Mouse (Mus musculus) hindbrain, embryonic 10.5 days (tissue): ENCODE data around the gene Nubp2. TPM values are rescaled to one million over a fixed set of nuclear protein-coding genes. Genes with fewer than 3 reads are reported as not detected.
A peak's percentile ranks its signal among the peaks of the same experiment; 100 is the strongest.

Source experiments
- DNase-seq: peaks from one replicate; pipeline ENCODE4 v3.0.0-alpha.2; 2017; ENCODE audit warnings: low spot score
- H3K27ac ChIP-seq: fragments of 300-500 bp; sonication (generic); 2 replicates; pipeline ENCODE4 v1.5.1; 2016; ENCODE audit warnings: mild to moderate bottlenecking, moderate library complexity
- H3K27me3 ChIP-seq: fragments of 300-500 bp; sonication (generic); 2 replicates; pipeline ENCODE4 v1.6.1; 2016; ENCODE audit warnings: mild to moderate bottlenecking; ENCODE audit not compliant: poor library complexity, insufficient read depth, severe bottlenecking
- H3K36me3 ChIP-seq: fragments of 300-500 bp; sonication (generic); 2 replicates; pipeline ENCODE4 v1.6.1; 2016; ENCODE audit warnings: mild to moderate bottlenecking, moderate library complexity
- H3K4me1 ChIP-seq: fragments of 300-500 bp; sonication (generic); replicated peaks from 2 replicates; pipeline ENCODE4 v1.6.1; 2016; ENCODE audit warnings: mild to moderate bottlenecking
- H3K4me3 ChIP-seq: fragments of 300-500 bp; sonication (generic); 2 replicates; pipeline ENCODE4 v1.5.1; 2016; ENCODE audit warnings: mild to moderate bottlenecking, moderate library complexity
- H3K9me3 ChIP-seq: fragments of 300-500 bp; sonication (generic); 2 replicates; pipeline ENCODE4 v1.6.1; 2016; ENCODE audit warnings: mild to moderate bottlenecking, moderate library complexity
- WGBS: fragments of 180-500 bp; shearing (Covaris S2); methylation state at CpG from one replicate; pipeline ENCODE4 v1.1.7; 2016; 5-methylcytosine and 5-hydroxymethylcytosine counted together
- polyA plus RNA-seq: library from polyadenylated mRNA; unstranded; fragments of >200 nt; fragmentation: Nextera tagmentation; extraction: Ambion mirVana; gene quantifications from 2 replicates; pipeline ENCODE4 v1.2.1, GENCODE M21; 2016

Gene Nubp2
- polyA plus RNA-seq, 1 experiment from 2014 or later: 95.5 TPM

DNA sequence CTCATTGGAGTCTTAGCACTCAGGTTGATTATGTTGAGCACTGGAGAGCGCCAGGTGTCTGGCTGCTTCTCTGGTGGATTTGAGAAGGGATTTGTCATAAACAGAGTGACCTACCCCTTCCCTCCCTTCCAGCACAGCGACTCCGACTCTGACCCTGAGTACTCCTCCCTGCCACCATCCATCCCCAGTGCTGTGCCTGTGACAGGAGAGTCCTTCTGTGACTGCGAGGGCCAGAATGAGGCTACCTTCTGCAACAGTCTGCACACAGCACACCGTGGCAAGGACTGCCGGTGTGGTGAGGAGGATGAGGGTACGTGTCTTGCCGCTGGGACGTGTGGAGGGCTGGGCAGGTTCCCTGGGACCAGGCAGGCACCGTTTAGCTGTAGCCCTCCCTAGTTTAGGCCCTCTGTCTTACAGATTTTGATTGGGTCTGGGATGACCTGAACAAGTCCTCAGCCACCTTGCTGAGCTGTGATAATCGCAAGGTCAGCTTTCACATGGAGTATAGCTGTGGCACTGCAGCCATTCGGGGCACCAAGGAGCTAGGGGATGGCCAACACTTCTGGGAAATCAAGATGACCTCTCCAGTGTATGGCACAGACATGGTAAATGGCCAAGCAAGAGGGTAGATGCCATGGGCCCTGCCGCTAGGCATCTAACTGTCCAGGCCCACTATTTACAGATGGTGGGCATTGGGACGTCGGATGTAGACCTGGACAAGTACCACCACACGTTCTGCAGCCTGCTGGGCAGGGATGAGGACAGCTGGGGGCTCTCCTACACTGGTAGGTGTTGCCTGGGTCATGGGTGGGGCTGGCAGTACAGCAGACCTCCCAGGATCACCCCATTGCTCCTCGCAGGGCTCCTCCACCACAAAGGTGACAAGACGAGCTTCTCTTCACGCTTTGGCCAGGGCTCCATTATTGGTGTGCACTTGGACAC, 4.3 kb upstream of the Nubp2 start:
- H3K4me3 ChIP-seq: 0 out of 2 replicates have a peak overlapping the region, but pooled peaks have one; percentile 3
- no peak overlapping the region for H3K27ac ChIP-seq
- no peaks in the 10 kb centered on the region for H3K27me3 ChIP-seq
- WGBS: 91% methylated on average over 19 of the region's 19 CpGs
- peaks cover 51% of the 10 kb centered on the region for H3K36me3 ChIP-seq
- H3K4me1 ChIP-seq: peaks cover 39% of the 10 kb centered on the region
- H3K9me3 ChIP-seq: no peaks in the 10 kb centered on the region
- DNase-seq: no peak

GRCm38 (mm10) chr17:24888862-24889261, 2.7 kb upstream of the Nubp2 start:
- DNase-seq: no peak
- H3K36me3 ChIP-seq: peaks cover 63% of the 10 kb centered on the region
- H3K27ac ChIP-seq: no peak overlapping the region
- no peak overlapping the region for H3K4me3 ChIP-seq
- WGBS: 92% methylated on average over 3 of the region's 3 CpGs
- H3K4me1 ChIP-seq: peaks cover 39% of the 10 kb centered on the region
- no peaks in the 10 kb centered on the region for H3K9me3 ChIP-seq
- no peaks in the 10 kb centered on the region for H3K27me3 ChIP-seq

DNA sequence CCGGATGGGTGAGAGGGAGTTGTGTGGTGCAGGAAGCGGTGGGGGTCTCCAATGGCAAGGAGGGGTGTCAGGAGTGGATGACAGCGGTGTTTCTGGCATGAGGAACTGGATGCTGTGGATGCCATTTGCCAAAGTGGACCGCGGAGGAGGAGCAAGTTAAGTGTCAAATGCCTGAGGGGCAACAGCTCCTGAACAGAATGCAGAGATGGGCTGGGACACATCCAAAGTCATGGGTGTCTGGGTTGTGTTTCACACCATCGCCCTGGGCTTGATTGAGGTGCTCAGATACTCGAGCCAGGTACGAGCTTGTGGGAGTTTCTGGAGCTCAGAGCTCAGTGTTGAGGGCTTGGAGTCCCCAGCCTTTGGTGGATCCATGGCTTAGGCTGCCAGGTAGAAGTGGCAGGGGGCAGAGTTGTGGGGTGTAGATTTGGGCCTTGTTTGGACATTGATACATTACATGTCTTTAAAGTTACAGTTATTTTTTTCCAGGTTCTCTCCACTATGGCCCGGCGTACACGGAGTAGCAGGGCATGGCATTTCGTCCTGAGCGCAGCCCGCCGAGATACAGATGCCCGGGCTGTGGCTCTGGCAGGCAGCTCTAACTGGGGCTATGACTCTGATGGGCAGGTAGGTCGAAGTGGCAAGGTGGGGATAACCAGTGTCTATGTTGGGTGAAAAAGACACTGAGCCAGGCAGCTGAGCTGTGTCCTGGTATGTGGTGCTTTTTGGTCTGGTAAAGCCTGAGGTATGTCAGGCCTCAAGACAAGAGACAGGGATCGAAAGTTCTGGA, 1.3 kb upstream of the Nubp2 start:
- peak overlapping the region; percentile 91 for H3K27ac ChIP-seq
- WGBS: 68% methylated on average over 18 of the region's 18 CpGs
- no peaks in the 10 kb centered on the region for H3K9me3 ChIP-seq
- H3K4me3 ChIP-seq: peak overlapping the region; percentile 93
- H3K4me1 ChIP-seq: peaks cover 32% of the 10 kb centered on the region
- no peak for DNase-seq
- no peaks in the 10 kb centered on the region for H3K27me3 ChIP-seq
- peaks cover 66% of the 10 kb centered on the region for H3K36me3 ChIP-seq

GRCm38 (mm10) chr17:24886932-24887271, 753 bp upstream of the Nubp2 start:
- Histone ChIP-seq H3K4me1 (peaks cover 32% of the 10 kb centered on the region), H3K27me3 (no peaks in the 10 kb centered on the region), H3K4me3 (peak overlapping the region; percentile 93), H3K27ac (peak overlapping the region; percentile 91), H3K9me3 (no peaks in the 10 kb centered on the region), H3K36me3 (peaks cover 66% of the 10 kb centered on the region)
- no peak for DNase-seq
- 1% methylated on average over 18 of the region's 18 CpGs for WGBS

GRCm38 (mm10) chr17:24885356-24886133, 604 bp downstream of the Nubp2 start:
- Histone ChIP-seq H3K4me3 (peak overlapping the region; percentile 93), H3K36me3 (peaks cover 54% of the 10 kb centered on the region), H3K4me1 (peaks cover 38% of the 10 kb centered on the region), H3K9me3 (no peaks in the 10 kb centered on the region), H3K27me3 (no peaks in the 10 kb centered on the region), H3K27ac (peak overlapping the region; percentile 73)
- DNase-seq: no peak
- 27% methylated on average over 22 of the region's 22 CpGs for WGBS

DNA sequence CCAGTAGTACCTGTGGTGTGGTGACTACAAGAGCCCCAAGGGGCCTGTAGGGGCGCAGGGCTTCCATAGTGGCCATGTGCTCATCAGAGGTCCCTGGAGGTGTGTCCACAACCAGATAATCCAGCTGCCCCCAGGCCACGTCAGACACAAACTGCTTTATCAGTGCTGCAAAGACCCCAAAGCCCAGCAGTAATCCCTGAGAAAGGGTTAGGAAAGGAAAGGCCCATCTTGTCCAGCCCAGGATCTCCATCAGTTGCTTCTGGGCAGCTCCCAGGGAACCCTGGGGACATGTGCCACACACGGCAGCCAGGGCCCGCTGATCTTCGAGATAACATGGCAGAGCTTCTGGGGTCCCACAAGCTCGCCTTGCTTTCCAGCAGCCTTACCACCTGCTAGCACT, 1.8 kb downstream of the Nubp2 start:
- Histone ChIP-seq H3K9me3 (no peaks in the 10 kb centered on the region), H3K27me3 (no peaks in the 10 kb centered on the region), H3K36me3 (peaks cover 42% of the 10 kb centered on the region), H3K27ac (no peak overlapping the region), H3K4me3 (peak overlapping the region; percentile 93; the same call in 1 of the 2 replicates), H3K4me1 (peaks cover 38% of the 10 kb centered on the region)
- DNase-seq: no peak
- WGBS: 89% methylated on average over 6 of the region's 6 CpGs

GRCm38 (mm10) chr17:24881738-24882440, 4.3 kb downstream of the Nubp2 start:
- H3K27ac ChIP-seq: 0 out of 2 replicates have a peak overlapping the region, but pooled peaks have one; percentile 17
- WGBS: 50% methylated on average over 7 of the region's 7 CpGs
- DNase-seq: peak; percentile 56
- no peak overlapping the region for H3K4me3 ChIP-seq
- no peaks in the 10 kb centered on the region for H3K27me3 ChIP-seq
- H3K4me1 ChIP-seq: peaks cover 43% of the 10 kb centered on the region
- H3K36me3 ChIP-seq: peaks cover 33% of the 10 kb centered on the region
- H3K9me3 ChIP-seq: no peaks in the 10 kb centered on the region

GRCm38 (mm10) chr17:24878531-24878930, 7.6 kb downstream of the Nubp2 start:
- no peak for DNase-seq
- Histone ChIP-seq H3K27me3 (no peaks in the 10 kb centered on the region), H3K27ac (peak overlapping the region; percentile 70), H3K4me3 (no peak overlapping the region), H3K36me3 (peaks cover 18% of the 10 kb centered on the region), H3K4me1 (peaks cover 26% of the 10 kb centered on the region), H3K9me3 (no peaks in the 10 kb centered on the region)
- 76% methylated on average over 8 of the region's 8 CpGs for WGBS

DNA sequence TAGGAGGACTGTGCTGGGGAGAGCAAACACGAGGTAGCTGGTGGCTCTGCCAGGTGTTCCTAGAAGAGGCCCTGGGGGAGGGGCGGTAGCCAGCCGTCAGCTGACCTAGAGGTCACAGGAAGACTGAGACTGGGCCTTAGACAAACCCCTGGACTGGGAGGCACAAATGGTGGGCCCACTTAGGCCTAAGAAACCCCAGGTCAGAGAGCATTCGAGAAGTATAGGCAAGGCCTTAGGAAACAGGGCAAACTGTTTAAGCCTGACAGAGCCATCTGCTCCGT, 8.1 kb downstream of the Nubp2 start:
- Histone ChIP-seq H3K36me3 (peaks cover 13% of the 10 kb centered on the region), H3K27ac (peak overlapping the region; percentile 70), H3K9me3 (no peaks in the 10 kb centered on the region), H3K4me1 (peaks cover 26% of the 10 kb centered on the region), H3K27me3 (no peaks in the 10 kb centered on the region), H3K4me3 (no peak overlapping the region)
- WGBS: 35% methylated on average over 5 of the region's 5 CpGs
- DNase-seq: no peak

DNA sequence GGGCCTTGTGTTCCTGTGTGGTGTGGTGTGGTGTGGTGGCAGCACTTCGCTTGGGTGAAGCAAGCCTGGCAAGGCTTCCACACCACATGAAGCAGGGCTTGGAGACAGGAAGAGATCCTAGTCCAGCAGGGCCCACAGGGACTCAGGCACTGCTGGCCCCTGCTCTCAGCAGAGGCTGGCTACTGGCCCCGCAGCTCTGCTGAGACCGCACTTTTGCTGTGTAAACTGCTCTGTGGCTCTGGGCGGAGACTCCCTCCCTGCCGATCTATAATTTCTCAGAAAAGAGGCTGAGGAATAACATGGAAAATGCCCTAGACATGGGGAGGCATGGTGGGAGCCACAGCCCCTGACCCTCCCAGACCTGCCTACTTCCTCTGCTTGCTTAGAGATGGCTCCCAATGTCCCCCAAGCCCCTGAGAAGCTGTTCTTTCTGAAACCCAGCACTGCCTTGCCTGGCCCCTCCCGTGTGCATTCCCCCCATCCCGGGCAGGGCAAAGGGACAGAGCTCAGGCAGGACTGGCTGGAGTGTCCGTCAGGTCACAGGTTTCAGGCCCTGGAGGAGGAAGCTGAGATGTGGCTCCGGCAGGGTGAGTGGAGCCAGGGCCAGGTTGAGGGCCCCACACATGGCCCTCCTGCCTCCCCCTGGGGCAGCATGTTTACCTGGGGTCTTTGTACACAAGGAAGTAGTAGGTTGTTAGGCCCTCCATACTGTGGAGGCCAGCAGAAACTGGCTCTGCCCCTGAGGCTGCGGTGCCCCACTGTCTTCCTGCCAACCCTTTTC, 8.6 kb downstream of the Nubp2 start:
- H3K9me3 ChIP-seq: no peaks in the 10 kb centered on the region
- 61% methylated on average over 10 of the region's 10 CpGs for WGBS
- peaks cover 26% of the 10 kb centered on the region for H3K4me1 ChIP-seq
- H3K36me3 ChIP-seq: peaks cover 8% of the 10 kb centered on the region
- DNase-seq: no peak
- H3K27ac ChIP-seq: peak overlapping the region; percentile 70
- no peak overlapping the region; the same call in 1 of the 2 replicates for H3K4me3 ChIP-seq
- no peaks in the 10 kb centered on the region for H3K27me3 ChIP-seq

DNA sequence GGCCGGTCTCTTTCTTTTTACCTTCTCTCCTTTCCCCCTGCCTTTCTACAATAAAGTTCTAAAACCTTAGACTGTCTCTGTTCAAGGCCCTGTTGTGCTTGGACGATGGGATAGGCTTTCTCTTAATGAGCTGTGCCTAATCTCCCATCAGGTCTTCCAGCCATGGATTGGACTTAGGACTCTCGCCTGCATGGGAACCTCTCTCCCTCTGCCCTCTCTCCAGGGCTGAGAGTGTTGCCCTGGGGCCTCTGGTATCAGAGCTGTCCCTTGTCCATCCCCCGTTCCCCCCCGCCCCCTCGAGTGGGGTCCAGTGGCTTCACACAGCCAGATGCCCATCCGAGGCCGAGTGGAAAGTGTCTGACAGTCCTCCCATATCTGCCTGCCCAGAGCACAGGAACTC, 11.2 kb downstream of the Nubp2 start:
- Histone ChIP-seq H3K4me1 (peaks cover 19% of the 10 kb centered on the region), H3K9me3 (no peaks in the 10 kb centered on the region), H3K36me3 (no peaks in the 10 kb centered on the region), H3K27me3 (no peaks in the 10 kb centered on the region), H3K27ac (no peak overlapping the region), H3K4me3 (no peak overlapping the region)
- DNase-seq: no peak
- 85% methylated on average over 8 of the region's 8 CpGs for WGBS

- no peaks in the 10 kb centered on the region for H3K27me3 ChIP-seq
- DNase-seq: no peak
- WGBS: 53% methylated on average over 1 of the region's 1 CpGs
Measured at GRCm38 (mm10) chr17:24874405-24874745, 11.8 kb downstream of the Nubp2 start.

More at GRCm38 (mm10) chr17:24874405-24874745, 11.8 kb downstream of the Nubp2 start:
- no peaks in the 10 kb centered on the region for H3K36me3 ChIP-seq
- H3K4me1 ChIP-seq: peaks cover 19% of the 10 kb centered on the region
- H3K27ac ChIP-seq: no peak overlapping the region
- no peaks in the 10 kb centered on the region for H3K9me3 ChIP-seq
- H3K4me3 ChIP-seq: no peak overlapping the region
